Mouse (Mus musculus) right cerebral cortex, adult 2 months (tissue): ENCODE results near the gene Gm21170.
"Not testable (repeated sequence)": the region's sequence is repeated elsewhere in the genome, so short reads cannot be mapped to it uniquely, and the experiment has no call there.

Experiments
- DNase-seq, 2 experiments: peaks; one replicate each; pipeline ENCODE4 v3.0.0; 2021 to 2022; ENCODE audit warnings: low spot score in 2 of 2

The Gm21170 gene

GRCm38 (mm10) chrY:47690998-47691397 is at the start of gene Gm21170:
Gene Gm21170 (minus strand): TSS chrY:47691098.
- not testable (repeated sequence) for DNase-seq
